Mouse (Mus musculus): ENCODE measurements around the gene Ahcyl1.

- TF ChIP-seq CTCF (IDR thresholded peaks at IDR 0.05; ENCODE audit: control insufficient read depth, insufficient read depth, insufficient replicate concordance, low read depth, low read length) (no peak), POLR2A (IDR thresholded peaks at IDR 0.05; ENCODE audit: control insufficient read depth, low read depth, low read length) (no peak)
These were observed 15.7 kb upstream of the Ahcyl1 start for GRCm38 (mm10) chr3:107712081-107712480.
